Mouse (Mus musculus): ENCODE data around the gene Nhp2.
"Not testable (repeated sequence)": the region's sequence is repeated elsewhere in the genome, so short reads cannot be mapped to it uniquely, and the experiment has no call there.

Gene Nhp2

GRCm38 (mm10) chr11:51606447-51607095 is 13.0 kb upstream of the Nhp2 start, which contains the start of gene Hnrnpab:
TSS of gene Hnrnpab (minus strand) at chr11:51606847.
- peak; percentile 100 for DNase-seq (ENCODE audit: low spot score)

DNA sequence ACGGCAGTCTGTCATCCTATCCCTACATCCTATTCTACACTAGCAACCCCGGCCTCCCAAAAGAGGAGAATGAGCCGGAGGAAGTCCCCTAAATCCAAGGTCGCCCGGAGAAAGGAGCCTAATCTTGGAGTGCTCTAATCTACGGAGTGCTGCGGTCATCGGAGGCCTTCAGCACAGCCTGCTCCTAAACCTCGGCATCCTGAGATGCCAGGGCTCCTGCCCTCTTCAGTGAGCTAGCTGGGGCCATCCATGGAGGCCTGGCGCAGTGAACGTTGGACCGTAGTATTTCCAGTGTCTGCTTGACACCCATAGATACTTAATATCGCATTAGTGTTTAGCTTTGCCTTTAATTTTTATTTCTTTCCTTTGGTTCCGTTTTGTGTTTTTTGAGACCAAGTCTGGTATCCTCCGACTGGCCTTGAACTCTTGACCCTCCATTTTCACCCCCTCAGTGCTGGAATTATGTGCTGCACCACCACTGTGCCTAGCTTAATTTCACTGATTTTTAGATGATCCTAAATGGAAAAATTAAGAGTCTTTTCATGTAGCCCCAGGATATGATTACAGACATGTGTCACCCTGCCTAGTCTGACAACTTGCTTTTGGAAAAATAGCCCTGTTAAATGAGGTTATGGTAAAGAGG is 12.3 kb upstream of the Nhp2 start:
- DNase-seq (ENCODE audit: low spot score) = no peak

GRCm38 (mm10) chr11:51609266-51609909 is 10.1 kb upstream of the Nhp2 start:
- no peak for DNase-seq (ENCODE audit: low spot score)

GRCm38 (mm10) chr11:51609940-51610339 is 9.6 kb upstream of the Nhp2 start:
- not testable (repeated sequence) for DNase-seq (ENCODE audit: low spot score)

- DNase-seq (ENCODE audit: low spot score) = no peak
Measured at GRCm38 (mm10) chr11:51614256-51614655, 5.3 kb upstream of the Nhp2 start.

DNA sequence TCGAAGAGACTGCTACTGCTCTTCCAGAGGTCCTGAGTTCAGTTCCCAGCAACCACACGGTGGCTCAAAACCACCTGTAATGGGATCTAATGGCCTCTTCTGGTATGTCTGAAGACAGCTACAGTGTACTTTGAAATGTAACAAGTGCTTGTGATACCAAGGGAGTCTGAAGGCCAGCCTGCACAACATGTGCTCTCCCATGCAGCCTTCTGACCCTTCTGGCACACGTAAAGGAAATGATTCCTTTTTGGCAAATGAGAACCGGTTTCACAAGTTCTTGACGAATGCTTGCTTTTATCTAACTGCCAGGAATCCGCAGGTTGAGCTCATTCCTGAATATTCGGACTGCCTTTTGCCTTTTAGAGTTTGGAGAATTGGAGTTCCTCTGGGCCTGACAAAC is 4.4 kb upstream of the Nhp2 start:
- no peak for DNase-seq (ENCODE audit: low spot score)

DNA sequence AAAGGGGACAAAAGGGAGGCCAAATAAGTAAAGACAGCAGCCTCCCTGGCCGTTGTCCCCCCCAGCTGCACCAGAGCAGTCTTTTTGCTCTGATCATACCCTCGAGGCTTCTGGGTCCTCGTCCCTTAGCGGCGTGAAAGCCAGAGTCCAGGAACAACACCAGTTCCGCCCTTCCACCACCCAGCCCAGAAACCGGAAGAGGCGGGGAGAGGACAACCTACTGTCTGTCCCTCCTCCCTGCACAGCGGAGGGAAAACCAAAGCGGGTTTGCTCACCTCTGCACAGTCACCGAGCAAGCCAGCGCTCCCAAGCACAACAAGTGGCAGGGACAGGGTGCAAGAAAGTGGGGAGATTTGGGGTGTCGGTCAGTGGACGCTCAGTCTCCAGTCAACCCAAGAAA is 3.9 kb upstream of the Nhp2 start:
- DNase-seq (ENCODE audit: low spot score) = peak; percentile 87

DNA sequence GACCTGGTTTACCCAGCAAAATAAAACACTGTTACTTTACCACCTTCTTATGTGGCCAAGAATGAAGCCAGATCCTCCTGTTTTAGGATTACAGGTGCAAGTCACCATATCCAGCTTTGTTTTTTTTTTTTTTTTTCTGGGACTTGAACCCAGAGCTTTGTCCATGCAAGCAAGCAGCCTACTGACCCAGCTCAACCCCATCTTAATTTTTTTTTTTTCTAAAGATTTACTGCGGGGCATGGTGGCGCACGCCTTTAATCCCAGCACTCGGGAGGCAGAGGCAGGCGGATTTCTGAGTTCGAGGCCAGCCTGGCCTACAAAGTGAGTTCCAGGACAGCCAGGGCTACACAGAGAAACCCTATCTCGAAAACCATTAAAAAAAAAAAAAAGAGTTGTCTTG is 3.4 kb upstream of the Nhp2 start:
- not testable (repeated sequence) for DNase-seq (ENCODE audit: low spot score)

GRCm38 (mm10) chr11:51617693-51618092 is 1.8 kb upstream of the Nhp2 start:
- DNase-seq (ENCODE audit: low spot score) = peak; percentile 83

DNA sequence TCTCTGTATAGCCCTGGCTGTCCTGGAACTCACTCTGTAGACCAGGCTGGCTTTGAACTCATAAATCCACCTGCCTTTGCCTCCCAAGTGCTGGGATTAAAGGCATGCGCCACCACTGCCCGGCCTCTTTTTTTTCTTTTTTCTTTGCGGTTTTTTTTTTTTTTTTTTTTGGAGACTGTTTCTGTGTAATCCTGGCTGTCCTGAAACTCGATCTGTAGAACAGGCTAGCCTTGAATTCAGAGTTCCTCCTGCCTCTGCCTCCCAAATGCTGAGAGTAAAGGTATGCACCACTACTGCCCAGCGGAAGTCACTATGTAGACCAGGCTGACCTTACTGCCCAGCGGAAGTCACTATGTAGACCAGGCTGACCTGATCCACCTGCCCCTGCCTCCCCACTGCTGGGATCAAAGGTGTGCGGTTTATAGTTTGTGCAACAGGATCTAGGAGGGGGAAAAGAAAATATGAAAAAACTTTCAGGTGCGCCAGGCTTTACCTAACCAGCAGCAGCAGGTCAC is 584 bp upstream of the Nhp2 start:
- DNase-seq (ENCODE audit: low spot score) = no peak

DNA sequence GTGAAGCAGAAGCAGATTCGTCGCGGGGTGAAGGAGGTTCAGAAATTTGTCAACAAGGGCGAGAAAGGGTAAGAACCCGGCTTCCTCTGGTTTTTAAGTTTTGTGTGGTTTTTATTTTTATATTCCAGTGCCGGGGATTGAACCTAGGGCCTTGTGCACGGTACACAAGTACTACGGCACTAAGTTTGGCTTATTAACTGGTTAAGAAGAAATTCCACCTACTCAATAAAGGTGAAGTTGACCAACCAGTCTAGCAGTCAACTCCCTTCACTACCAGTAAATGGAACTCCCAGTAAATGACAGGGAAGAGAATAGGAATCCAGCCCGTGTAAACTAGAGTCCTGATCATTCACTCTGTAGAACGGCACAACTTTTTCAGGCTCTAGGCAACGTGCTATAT is 549 bp downstream of the Nhp2 start:
- DNase-seq (ENCODE audit: low spot score) = no peak

DNA sequence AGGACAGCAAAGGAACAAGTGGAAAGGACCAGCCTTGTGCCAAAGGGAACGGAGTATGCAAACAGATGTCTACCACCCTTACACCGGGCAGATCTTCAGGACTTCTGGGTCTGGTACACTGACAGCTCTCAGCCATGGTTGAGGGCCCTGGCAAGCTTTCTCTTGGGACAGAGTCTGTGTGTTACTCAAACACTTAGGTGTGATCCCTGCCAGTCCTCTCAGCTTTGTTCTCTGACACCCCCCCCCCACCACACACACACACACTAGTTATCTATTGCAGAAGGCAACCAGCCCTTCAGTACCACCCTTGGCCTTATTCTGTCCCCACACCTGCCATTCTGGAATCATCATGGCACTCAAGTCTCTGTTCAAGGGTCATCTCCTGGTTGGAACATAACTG is 2.2 kb downstream of the Nhp2 start:
- no peak for DNase-seq (ENCODE audit: low spot score)

GRCm38 (mm10) chr11:51622971-51623491 is 3.5 kb downstream of the Nhp2 start:
- DNase-seq (ENCODE audit: low spot score) = no peak

- DNase-seq (ENCODE audit: low spot score) = peak; percentile 46
Measured at GRCm38 (mm10) chr11:51625187-51625820, 5.8 kb downstream of the Nhp2 start.

- DNase-seq (ENCODE audit: low spot score) = no peak
Measured at GRCm38 (mm10) chr11:51627425-51627824, 7.9 kb downstream of the Nhp2 start.

- no peak for DNase-seq (ENCODE audit: low spot score)
Measured at GRCm38 (mm10) chr11:51627907-51628306, 8.4 kb downstream of the Nhp2 start.

GRCm38 (mm10) chr11:51629651-51630314 is 10.2 kb downstream of the Nhp2 start:
- DNase-seq (ENCODE audit: low spot score) = no peak

DNA sequence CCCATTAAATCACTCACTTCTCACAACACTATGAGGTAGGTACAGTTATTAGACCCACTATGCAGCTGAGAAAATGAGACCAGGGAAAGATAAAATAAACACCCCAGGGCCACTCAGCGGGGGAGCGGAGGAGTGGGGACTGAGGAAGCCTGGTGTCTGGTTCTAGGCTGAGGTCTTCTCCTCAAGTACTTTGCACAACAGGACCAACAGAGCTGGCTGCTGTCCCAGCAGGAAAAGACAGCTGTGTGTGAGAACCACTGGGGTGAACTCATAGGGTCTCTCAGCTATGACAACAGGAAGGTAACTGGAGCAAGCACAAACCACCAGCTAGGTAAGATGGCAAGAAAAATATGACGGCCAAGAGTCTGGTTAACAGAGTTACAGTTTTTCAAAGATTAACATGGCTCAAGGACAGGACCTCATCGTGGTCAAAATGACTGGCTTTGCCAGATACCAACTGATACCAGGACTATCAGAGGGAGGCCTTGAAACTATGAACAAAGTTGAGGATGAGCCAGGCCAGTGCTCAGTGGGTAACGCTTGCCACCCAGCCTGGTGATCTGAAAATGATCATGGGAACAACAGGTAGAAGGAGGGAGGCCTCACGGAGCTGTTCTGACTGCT is 12.7 kb downstream of the Nhp2 start:
- no peak for DNase-seq (ENCODE audit: low spot score)

DNA sequence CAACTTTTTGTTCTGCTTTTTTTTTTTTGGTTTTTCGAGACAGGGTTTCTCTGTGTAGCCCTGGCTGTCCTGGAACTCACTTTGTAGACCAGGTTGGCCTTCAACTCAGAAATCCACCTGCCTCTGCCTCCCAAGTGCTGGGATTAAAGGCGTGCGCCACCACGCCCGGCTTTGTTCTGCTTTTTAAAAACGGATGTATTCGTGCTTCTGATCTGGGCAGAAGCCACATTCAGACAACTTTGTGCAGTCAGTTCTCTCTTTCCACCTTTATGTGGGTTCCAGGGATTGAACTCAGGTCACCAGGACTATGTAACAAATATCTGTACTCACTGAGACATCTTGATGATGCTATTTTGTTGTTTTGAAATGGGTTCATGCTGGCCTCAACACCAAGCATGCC is 13.7 kb downstream of the Nhp2 start:
- DNase-seq (ENCODE audit: low spot score) = not testable (repeated sequence)

DNA sequence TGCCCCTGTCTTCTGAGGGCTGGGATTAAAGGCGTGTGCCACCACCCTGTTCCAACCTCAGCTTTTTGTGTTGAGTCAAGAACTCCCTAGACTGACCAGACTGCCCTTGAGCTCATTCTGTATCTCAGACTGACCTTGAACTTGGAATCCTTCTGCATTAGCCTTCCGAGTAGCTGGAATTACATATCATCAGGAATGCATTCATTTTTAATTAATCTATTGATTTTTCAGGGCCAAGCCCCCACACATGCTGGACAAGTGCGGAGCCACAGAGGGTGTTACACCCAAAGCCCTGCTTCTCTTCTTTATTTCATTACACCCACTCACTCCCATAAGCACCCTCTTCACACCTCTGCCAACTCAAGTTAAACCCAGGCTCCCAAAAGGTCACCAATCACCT is 14.2 kb downstream of the Nhp2 start:
- no peak for DNase-seq (ENCODE audit: low spot score)

- DNase-seq (ENCODE audit: low spot score) = no peak
Measured at GRCm38 (mm10) chr11:51635127-51635524, 15.6 kb downstream of the Nhp2 start.
